Mouse (Mus musculus): ENCODE results near the gene Clip4. TPM values are rescaled to one million over a fixed set of nuclear protein-coding genes. Genes with fewer than 3 reads are reported as not detected.
A peak's percentile ranks its signal among the peaks of the same experiment; 100 is the strongest.

Gene Clip4
- total and polyA plus RNA-seq, 2 experiments from 2014 or later, result 11.7 to 14.9 TPM

DNA sequence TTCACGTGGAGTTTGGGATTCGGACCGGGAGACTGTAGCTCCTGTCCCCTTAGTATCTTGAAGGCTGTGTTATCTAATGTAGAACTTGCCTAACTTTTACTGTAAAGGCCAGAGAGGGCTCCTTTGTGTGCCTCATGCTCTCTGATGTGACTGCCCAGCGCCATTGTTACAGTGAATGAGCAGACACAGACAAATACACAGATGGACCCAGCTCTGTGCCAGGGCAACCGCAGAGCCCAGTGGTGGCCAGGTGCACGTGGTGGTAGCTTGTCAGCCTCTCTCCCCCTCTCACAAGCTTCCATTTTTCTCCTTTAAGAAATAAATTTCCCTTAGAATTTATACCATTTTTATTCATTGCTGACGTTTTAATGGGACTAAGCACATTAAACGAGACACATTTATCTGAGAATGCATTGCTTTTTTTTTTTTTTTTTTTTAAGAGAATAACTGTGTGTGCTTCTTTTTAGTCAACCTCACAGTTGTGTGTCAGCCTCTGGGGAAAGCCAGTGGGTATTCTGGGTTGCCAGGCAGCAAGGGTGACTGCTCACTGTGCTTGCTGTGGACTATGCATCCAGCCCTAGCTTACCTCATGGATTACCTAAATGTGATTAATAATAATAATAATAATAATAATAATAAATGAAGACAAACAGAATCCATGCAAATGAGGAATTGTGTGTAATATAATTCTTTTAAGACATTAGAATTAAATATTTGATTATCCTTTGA, 48.0 kb downstream of the Clip4 start:
- ATAC-seq, result peak; percentile 32; the same call in 1 of the 2 replicates
- H3K9me3 ChIP-seq (ENCODE audit: low read length), result no peaks in the 10 kb centered on the region
- no peak overlapping the region for H3K4me2 ChIP-seq (ENCODE audit: low read depth)
- WGBS, result 53% methylated on average over 8 of the region's 8 CpGs
- TF ChIP-seq CTCF (IDR thresholded peaks at IDR 0.05; ENCODE audit: low read depth), result no peak
- H3K27me3 ChIP-seq (ENCODE audit: insufficient read depth, low read length), result no peaks in the 10 kb centered on the region
- no peak for DNase-seq
- no peak overlapping the region for H3K4me3 ChIP-seq (ENCODE audit: low read depth, low read length)
- H3K4me1 ChIP-seq (ENCODE audit: insufficient read depth), result no peaks in the 10 kb centered on the region
- H3K36me3 ChIP-seq (ENCODE audit: insufficient read depth), result peaks cover 4% of the 10 kb centered on the region; the same call in 1 of the 2 replicates
- no peak overlapping the region for H3K9ac ChIP-seq
- no peak overlapping the region for H3K27ac ChIP-seq (ENCODE audit: low read depth, low read length)

DNA sequence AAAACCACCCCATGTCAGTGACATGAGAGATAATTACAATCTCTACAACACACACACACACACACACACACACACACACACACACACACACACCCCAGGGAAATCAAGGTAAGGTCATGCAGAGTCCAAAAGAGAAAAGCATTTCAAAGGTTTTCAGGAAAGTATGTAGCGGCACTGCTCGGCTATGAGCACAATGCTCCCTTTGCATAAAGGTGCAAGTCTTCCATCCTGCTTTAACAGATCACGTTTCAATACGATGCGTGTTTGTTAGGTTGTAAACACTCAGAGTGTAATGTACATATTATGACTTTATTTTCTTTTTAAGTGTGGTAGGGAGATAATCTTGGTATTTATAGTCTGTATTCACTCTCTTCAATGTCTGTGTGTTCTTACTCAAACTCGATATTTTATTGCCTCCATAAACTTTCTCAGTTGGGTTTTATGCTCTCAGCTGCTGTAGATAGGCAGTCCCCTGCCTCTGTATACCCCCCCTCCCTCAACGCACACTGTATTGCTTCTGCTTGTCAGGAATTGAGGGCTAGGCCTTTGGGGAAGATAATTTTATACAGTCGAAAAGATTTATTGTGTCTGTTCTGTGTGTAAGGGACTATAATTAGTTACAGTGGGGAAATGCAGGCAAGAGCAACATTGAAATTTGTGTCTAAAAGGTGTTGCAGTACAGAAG, 55.5 kb downstream of the Clip4 start:
- H3K27ac ChIP-seq (ENCODE audit: low read depth, low read length), result no peak overlapping the region
- ATAC-seq (no peak), DNase-seq (no peak)
- no peak overlapping the region for H3K9ac ChIP-seq
- no peaks in the 10 kb centered on the region for H3K9me3 ChIP-seq (ENCODE audit: low read length)
- no peak overlapping the region for H3K4me3 ChIP-seq (ENCODE audit: low read depth, low read length)
- H3K4me1 ChIP-seq (ENCODE audit: insufficient read depth), result no peaks in the 10 kb centered on the region
- no peak for TF ChIP-seq CTCF (IDR thresholded peaks at IDR 0.05; ENCODE audit: low read depth)
- no peak overlapping the region for H3K4me2 ChIP-seq (ENCODE audit: low read depth)
- 85% methylated on average over 8 of the region's 8 CpGs for WGBS
- no peaks in the 10 kb centered on the region for H3K27me3 ChIP-seq (ENCODE audit: insufficient read depth, low read length)
- peaks cover 4% of the 10 kb centered on the region; the same call in 1 of the 2 replicates for H3K36me3 ChIP-seq (ENCODE audit: insufficient read depth)

DNA sequence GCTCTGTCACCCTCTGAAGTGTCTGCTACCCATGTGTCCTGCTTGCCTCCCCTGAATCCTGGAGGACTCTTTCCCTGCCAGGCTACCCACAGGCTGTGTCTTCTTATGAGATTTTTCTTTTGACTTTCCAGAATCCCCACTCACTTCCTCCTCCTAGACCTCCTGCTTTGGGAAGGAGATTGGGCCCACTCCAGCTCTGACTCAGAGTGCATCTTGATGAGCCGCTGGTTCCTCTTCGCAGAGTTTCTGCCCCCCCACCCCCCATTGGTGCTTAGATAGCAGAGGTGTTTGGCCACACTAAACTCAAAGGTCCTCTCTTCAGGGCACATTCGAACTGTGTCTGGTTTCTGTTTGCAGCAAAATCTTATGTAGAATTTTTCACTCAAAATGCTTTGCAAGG, 58.3 kb downstream of the Clip4 start:
- no peak for DNase-seq
- no peak for TF ChIP-seq CTCF (IDR thresholded peaks at IDR 0.05; ENCODE audit: low read depth)
- Histone ChIP-seq H3K4me3 (ENCODE audit: low read depth, low read length) (no peak overlapping the region), H3K36me3 (ENCODE audit: insufficient read depth) (peaks cover 16% of the 10 kb centered on the region), H3K9me3 (ENCODE audit: low read length) (no peaks in the 10 kb centered on the region), H3K4me2 (ENCODE audit: low read depth) (no peak overlapping the region), H3K27ac (ENCODE audit: low read depth, low read length) (no peak overlapping the region), H3K4me1 (ENCODE audit: insufficient read depth) (no peaks in the 10 kb centered on the region), H3K9ac (no peak overlapping the region), H3K27me3 (ENCODE audit: insufficient read depth, low read length) (no peaks in the 10 kb centered on the region)
- WGBS, result 86% methylated on average over 3 of the region's 3 CpGs
- no peak for ATAC-seq

DNA sequence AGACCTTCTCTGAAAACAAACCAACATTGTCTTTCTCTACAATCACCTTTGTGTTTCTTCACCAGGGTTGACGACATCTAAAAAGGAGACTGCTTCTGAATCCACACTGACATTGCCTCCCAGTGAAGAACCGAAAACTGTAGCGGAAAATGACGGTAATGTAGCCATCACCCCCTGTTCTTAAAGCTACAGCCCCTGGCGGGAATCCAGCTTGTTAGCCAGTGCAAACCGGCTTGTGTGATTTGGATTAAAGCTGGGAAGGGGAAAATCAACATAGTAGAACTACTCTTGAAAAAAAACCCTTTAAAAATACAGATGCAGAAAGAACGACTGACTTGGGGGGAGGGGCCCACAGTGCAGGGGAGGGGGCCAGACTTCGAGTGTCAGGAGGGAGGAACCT, 59.4 kb downstream of the Clip4 start:
- 42% methylated on average over 8 of the region's 8 CpGs for WGBS

DNA sequence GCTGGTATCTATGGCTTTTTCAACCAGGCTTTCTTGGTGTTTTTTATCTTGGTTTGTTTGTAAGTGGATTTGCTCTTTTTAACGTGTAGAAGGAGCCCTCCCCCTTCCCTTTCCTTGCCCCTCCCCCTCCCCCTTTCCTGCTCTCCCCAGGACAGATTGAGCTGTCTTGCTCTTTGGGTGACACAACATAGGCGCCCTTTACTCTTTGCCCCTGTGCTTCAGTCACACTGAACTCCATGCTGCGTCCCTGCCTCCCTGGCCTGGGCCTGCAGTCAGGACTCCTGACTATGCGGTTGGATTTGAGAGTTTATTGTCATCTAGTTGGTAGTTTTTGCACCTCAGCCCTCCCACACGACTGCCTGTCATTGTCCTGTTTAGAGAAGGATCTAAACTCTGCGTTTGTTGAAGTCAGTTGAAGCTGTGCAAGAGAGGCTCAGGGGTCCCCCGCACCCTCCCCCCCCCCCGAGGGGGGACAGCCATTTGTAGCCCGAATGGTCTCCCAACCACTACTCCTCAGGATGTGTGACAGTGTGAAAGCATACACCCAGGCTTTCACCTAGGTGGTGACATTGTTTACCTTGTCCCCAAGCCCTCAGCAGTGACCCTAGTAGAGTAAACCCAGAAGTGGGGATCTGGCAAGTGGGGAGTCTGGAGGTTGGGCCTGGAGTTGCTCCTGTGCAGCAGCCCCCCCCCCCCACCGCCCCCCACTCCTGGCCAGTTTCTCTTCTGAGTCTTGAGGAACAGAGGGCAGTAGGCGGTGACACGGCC, 60.6 kb downstream of the Clip4 start:
- peaks cover 19% of the 10 kb centered on the region for H3K36me3 ChIP-seq (ENCODE audit: insufficient read depth)
- ATAC-seq (no peak), DNase-seq (no peak)
- H3K9ac ChIP-seq, result no peak overlapping the region
- H3K9me3 ChIP-seq (ENCODE audit: low read length), result no peaks in the 10 kb centered on the region
- no peak overlapping the region for H3K4me3 ChIP-seq (ENCODE audit: low read depth, low read length)
- no peak for TF ChIP-seq CTCF (IDR thresholded peaks at IDR 0.05; ENCODE audit: low read depth)
- no peaks in the 10 kb centered on the region for H3K27me3 ChIP-seq (ENCODE audit: insufficient read depth, low read length)
- WGBS, result 72% methylated on average over 12 of the region's 12 CpGs
- no peak overlapping the region for H3K4me2 ChIP-seq (ENCODE audit: low read depth)
- H3K27ac ChIP-seq (ENCODE audit: low read depth, low read length), result no peak overlapping the region
- H3K4me1 ChIP-seq (ENCODE audit: insufficient read depth), result no peaks in the 10 kb centered on the region

More for the DNA sequence above, 59.4 kb downstream of the Clip4 start:
- DNase-seq (no peak), ATAC-seq (no peak)
- Histone ChIP-seq H3K4me1 (ENCODE audit: insufficient read depth) (no peaks in the 10 kb centered on the region), H3K9ac (no peak overlapping the region), H3K9me3 (ENCODE audit: low read length) (no peaks in the 10 kb centered on the region), H3K27me3 (ENCODE audit: insufficient read depth, low read length) (no peaks in the 10 kb centered on the region), H3K4me3 (ENCODE audit: low read depth, low read length) (no peak overlapping the region), H3K36me3 (ENCODE audit: insufficient read depth) (peaks cover 19% of the 10 kb centered on the region), H3K27ac (ENCODE audit: low read depth, low read length) (no peak overlapping the region), H3K4me2 (ENCODE audit: low read depth) (no peak overlapping the region)
- TF ChIP-seq CTCF (IDR thresholded peaks at IDR 0.05; ENCODE audit: low read depth), result no peak

DNA sequence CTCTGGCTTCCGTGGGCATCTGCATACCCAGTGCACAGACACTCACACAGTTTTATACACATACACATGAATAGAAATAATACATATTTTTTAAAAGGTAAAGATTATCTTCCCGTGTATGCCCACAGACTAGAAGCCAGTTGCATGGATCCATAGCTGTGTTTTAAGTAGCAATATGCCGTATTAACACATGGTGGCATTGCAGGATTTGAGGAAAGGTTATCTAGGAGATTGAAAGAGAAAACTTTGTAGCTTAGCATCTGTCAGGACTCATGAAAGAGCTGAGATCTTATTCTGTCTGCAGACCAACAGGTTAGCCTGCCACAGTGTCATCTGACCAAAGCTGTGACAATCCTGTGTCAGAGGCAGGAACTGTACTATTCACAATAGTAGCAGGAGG, 63.7 kb downstream of the Clip4 start:
- Histone ChIP-seq H3K4me3 (ENCODE audit: low read depth, low read length) (no peak overlapping the region), H3K36me3 (ENCODE audit: insufficient read depth) (peaks cover 19% of the 10 kb centered on the region), H3K9me3 (ENCODE audit: low read length) (no peaks in the 10 kb centered on the region), H3K27me3 (ENCODE audit: insufficient read depth, low read length) (no peaks in the 10 kb centered on the region), H3K27ac (ENCODE audit: low read depth, low read length) (no peak overlapping the region), H3K4me1 (ENCODE audit: insufficient read depth) (no peaks in the 10 kb centered on the region), H3K4me2 (ENCODE audit: low read depth) (no peak overlapping the region), H3K9ac (no peak overlapping the region)
- peak; percentile 54 for DNase-seq
- ATAC-seq, result peak; percentile 60
- WGBS, result 83% methylated on average over 3 of the region's 3 CpGs
- TF ChIP-seq CTCF (IDR thresholded peaks at IDR 0.05; ENCODE audit: low read depth), result peak; percentile 72
